Mouse (Mus musculus) lung, embryonic 16.5 days (tissue): ENCODE results near the gene Cdr2. TPM values are rescaled to one million over a fixed set of nuclear protein-coding genes. Genes with fewer than 3 reads are reported as not detected.
A peak's percentile ranks its signal among the peaks of the same experiment; 100 is the strongest.
"Not testable (repeated sequence)": the region's sequence is repeated elsewhere in the genome, so short reads cannot be mapped to it uniquely, and the experiment has no call there.

Experiments
- ATAC-seq: fragments of 200-750 bp; cut with Nextera tagmentation; 2 replicates; pipeline ENCODE4 v1.8.0; 2017; ENCODE audit warnings: low read depth, mild to moderate bottlenecking, moderate library complexity
- H3K27ac ChIP-seq: fragments of 300-500 bp; sonication (generic); 2 replicates; pipeline ENCODE4 v1.5.1; 2014; ENCODE audit warnings: mild to moderate bottlenecking, control low read depth, low read length
- H3K27me3 ChIP-seq: fragments of 300-500 bp; sonication (generic); 2 replicates; pipeline ENCODE4 v1.6.1; 2014; ENCODE audit warnings: low read depth, low read length, mixed read lengths; ENCODE audit not compliant: control insufficient read depth, insufficient read depth
- H3K36me3 ChIP-seq: fragments of 300-500 bp; sonication (generic); 2 replicates; pipeline ENCODE4 v1.6.1; 2014; ENCODE audit warnings: low read length; ENCODE audit not compliant: control insufficient read depth, insufficient read depth
- H3K4me1 ChIP-seq: fragments of 300-500 bp; sonication (generic); replicated peaks from 2 replicates; pipeline ENCODE4 v1.6.1; 2014; ENCODE audit warnings: low read length, mixed read lengths; ENCODE audit not compliant: control insufficient read depth, insufficient read depth
- H3K4me2 ChIP-seq: fragments of 300-500 bp; sonication (generic); 2 replicates; pipeline ENCODE4 v1.6.1; 2014; ENCODE audit warnings: low read depth, low read length, control low read depth
- H3K4me3 ChIP-seq: fragments of 300-500 bp; sonication (generic); 2 replicates; pipeline ENCODE4 v1.5.1; 2014; ENCODE audit warnings: mild to moderate bottlenecking, low read length, control low read depth
- H3K9ac ChIP-seq: fragments of 300-500 bp; sonication (generic); 2 replicates; pipeline ENCODE4 v1.6.1; 2014; ENCODE audit warnings: low read length, control low read depth
- H3K9me3 ChIP-seq: fragments of 300-500 bp; sonication (generic); 2 replicates; pipeline ENCODE4 v1.6.1; 2016; ENCODE audit warnings: low read length; ENCODE audit not compliant: control insufficient read depth
- WGBS: fragments of 180-500 bp; shearing (Covaris S2); extraction: QIAGEN DNeasy Blood & Tissue Kit; methylation state at CpG from one replicate; pipeline ENCODE4 v1.1.7; 2014; 5-methylcytosine and 5-hydroxymethylcytosine counted together
- polyA plus RNA-seq: library from polyadenylated mRNA; unstranded; fragments of >200 nt; fragmentation: Nextera tagmentation; extraction: Ambion mirVana; gene quantifications from 2 replicates; pipeline ENCODE4 v1.2.1, GENCODE M21; 2015

Gene Cdr2
- polyA plus RNA-seq, result 8.5 and 9.2 TPM in 2 replicates

DNA sequence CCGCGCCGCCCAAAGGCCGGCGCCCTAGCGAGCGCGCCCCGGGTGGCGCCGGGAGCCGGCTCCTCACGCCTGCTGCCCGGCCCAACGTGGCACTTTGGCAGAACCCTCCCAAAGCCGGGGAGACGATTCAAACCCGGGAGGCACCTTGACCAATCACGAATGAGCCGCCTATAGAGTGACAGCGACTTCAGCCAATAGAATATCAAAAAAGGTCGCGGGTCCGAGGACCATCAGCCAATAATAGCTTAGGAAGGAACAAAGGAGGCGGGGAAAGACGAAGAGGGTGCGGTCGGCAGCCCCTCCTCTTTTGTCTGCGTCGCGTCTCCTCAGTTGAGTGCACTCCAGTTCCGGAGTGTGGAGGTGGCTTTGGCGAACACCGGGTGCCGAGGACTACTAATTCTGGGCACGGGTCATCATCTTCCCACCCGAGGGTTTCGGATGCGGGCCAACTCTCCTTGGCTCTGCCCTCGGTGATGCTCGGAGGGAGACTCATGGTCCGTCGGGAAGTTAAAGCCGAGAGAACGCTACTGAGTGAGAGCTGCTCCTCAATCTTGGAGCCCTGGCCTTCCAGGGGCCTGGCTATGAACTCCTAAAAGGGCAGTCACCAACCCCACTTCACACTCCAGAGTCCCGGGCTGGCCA, at the start of gene Cdr2, which contains the start of gene Mfsd13b:
Gene Cdr2 (minus strand): TSS at position 113 of the 642 bp plus-strand sequence.
Gene Mfsd13b (plus strand): TSS at position 310 of the 642 bp plus-strand sequence.
- H3K36me3 ChIP-seq, result no peaks in the 10 kb centered on the region
- H3K4me2 ChIP-seq, result peak within 1 kb of the TSS; percentile 93
- WGBS, result under 1% methylated on average over 46 of the region's 46 CpGs
- H3K9ac ChIP-seq, result peak within 1 kb of the TSS; percentile 78
- H3K27ac ChIP-seq, result peak within 1 kb of the TSS; percentile 55
- H3K27me3 ChIP-seq, result peaks cover 6% of the 10 kb centered on the region; the same call in 1 of the 2 replicates
- H3K4me3 ChIP-seq, result peak within 1 kb of the TSS; percentile 88
- peak; percentile 98 for ATAC-seq
- H3K4me1 ChIP-seq, result peaks cover 10% of the 10 kb centered on the region
- H3K9me3 ChIP-seq, result no peaks in the 10 kb centered on the region

DNA sequence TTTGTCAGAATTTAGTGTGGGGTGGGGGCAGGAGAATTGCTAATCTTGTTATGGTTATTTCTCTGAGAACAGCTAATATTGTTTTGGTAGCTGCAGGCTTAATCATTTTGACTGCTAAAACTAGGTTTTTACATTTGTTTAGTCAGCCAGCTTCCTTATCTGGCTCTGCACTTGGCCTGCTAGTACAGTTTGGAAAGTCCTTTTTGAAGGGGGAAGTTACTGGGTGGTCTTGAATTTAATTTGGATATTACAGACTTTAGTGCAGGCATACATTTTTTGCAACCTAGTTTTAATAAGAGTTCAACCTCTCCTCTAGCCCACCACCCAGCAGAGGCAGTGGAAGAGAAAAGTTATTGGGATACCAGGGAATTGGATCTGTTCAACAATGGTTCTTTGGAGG, 47.8 kb upstream of the Cdr2 start:
- H3K4me3 ChIP-seq, H3K9me3 ChIP-seq: not testable (repeated sequence)

DNA sequence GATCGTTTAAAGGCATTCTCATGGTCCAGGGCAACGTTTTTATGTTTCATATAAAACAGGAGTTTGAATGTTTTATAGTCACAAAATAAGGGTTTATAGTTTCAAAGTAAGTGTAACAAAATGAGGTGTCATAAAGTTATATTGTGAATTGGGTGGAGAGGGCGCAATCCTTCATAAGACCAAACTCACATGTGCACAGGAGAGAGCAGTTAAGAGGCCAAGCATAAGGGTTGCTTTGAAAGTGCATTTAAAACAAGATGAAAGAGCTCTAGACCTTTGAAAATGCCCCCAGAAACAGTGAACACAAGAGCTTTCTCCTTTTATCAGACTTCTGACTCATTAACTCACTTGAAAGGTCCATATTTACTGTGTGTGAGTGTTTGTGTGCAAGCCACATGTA, 44.2 kb upstream of the Cdr2 start:
- H3K27ac ChIP-seq, result no peak overlapping the region
- no peak overlapping the region for H3K4me2 ChIP-seq
- H3K27me3 ChIP-seq, result peaks cover 10% of the 10 kb centered on the region; the same call in 1 of the 2 replicates
- no peaks in the 10 kb centered on the region for H3K36me3 ChIP-seq
- H3K4me3 ChIP-seq, result no peak overlapping the region
- ATAC-seq, result no peak
- no peaks in the 10 kb centered on the region for H3K4me1 ChIP-seq
- H3K9ac ChIP-seq, result no peak overlapping the region
- 43% methylated on average over 3 of the region's 3 CpGs for WGBS
- H3K9me3 ChIP-seq, result no peaks in the 10 kb centered on the region

More for the DNA sequence above, 47.8 kb upstream of the Cdr2 start:
- not testable (repeated sequence) for H3K27ac ChIP-seq, H3K9ac ChIP-seq, H3K4me2 ChIP-seq, H3K36me3 ChIP-seq, ATAC-seq, H3K4me1 ChIP-seq
- peaks cover 11% of the 10 kb centered on the region; the same call in 1 of the 2 replicates for H3K27me3 ChIP-seq

GRCm38 (mm10) chr7:121025221-121026008, 43.3 kb upstream of the Cdr2 start:
- ATAC-seq, result no peak
- Histone ChIP-seq H3K4me1 (no peaks in the 10 kb centered on the region), H3K27me3 (peaks cover 9% of the 10 kb centered on the region; the same call in 1 of the 2 replicates), H3K9me3 (no peaks in the 10 kb centered on the region), H3K27ac (no peak overlapping the region), H3K4me3 (no peak overlapping the region), H3K4me2 (no peak overlapping the region), H3K9ac (no peak overlapping the region), H3K36me3 (no peaks in the 10 kb centered on the region)
- 62% methylated on average over 6 of the region's 6 CpGs for WGBS

- WGBS, result 29% methylated on average over 8 of the region's 8 CpGs
- Histone ChIP-seq H3K27ac (no peak overlapping the region), H3K9ac (no peak overlapping the region), H3K4me3 (no peak overlapping the region), H3K27me3 (peaks cover 6% of the 10 kb centered on the region; the same call in 1 of the 2 replicates), H3K4me2 (no peak overlapping the region), H3K9me3 (no peaks in the 10 kb centered on the region), H3K4me1 (no peaks in the 10 kb centered on the region), H3K36me3 (no peaks in the 10 kb centered on the region)
- ATAC-seq, result no peak
Observed at GRCm38 (mm10) chr7:121020277-121020676, 38.2 kb upstream of the Cdr2 start.

GRCm38 (mm10) chr7:121018778-121019177, 36.7 kb upstream of the Cdr2 start:
- Histone ChIP-seq H3K36me3 (no peaks in the 10 kb centered on the region), H3K4me1 (no peaks in the 10 kb centered on the region), H3K27ac (no peak overlapping the region), H3K9me3 (no peaks in the 10 kb centered on the region), H3K9ac (no peak overlapping the region), H3K27me3 (peaks cover 6% of the 10 kb centered on the region; the same call in 1 of the 2 replicates), H3K4me3 (no peak overlapping the region), H3K4me2 (no peak overlapping the region)
- WGBS, result 84% methylated on average over 3 of the region's 3 CpGs
- no peak for ATAC-seq

DNA sequence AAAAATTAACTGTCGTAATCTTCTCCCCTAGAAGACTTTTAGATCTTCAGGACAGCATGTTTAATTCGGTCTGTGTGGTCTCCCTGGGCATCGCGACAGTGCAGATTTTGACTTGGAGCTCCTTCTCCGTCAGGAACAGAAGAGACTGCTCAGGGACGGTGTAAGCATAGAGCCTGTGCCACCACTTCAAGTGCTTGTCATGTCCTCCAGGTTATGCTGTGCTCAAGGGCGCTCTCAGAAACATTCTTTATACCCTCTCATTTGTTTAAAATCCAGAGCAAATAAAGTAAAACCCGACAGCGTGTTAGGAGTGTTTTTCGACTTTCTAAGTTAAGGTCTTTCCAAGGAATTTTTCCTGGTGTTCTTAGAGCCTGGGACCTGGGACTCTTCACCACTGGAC, 32.4 kb upstream of the Cdr2 start:
- 58% methylated on average over 10 of the region's 10 CpGs for WGBS

DNA sequence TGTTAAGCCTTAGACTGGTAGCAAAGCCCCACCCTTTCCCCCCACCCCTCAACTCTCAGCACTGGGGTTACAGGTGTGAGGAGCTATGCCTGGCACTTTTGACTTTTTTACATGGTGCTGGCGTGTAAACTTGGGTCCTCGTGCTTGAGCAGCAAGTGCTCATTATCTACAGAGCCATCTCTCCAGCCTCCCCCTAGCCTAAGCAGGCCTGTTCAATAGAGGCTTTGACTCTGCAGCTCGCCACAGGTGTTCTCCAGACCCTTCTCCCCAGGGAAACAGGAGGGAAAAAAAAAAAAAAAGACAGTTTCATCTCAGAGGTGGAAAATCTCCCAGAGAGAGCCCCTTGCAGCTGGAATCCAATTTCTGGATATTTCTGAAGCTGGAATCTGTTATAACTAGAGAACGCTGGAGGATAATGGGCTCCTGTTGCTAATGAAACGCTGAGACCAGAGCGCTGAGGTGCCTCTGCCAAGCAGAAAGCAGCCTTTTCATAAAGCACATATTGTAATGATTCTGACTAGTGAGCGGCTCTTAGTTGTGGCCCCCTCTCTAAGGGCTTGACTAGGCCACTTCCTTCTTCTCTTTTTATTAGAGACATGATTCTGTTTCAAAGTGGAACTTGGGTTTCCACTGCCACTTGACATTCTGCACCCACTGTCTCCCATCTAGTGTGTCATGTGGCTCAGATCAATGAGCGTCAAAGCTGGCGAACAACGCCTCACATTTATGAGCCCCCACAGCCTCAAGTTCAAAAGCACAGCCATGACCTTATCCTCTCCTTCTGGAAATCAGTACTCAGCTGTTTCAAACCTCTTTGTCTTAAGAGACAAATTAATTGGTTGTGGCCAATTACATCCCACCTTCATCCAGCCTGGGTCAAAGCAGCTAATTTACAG, 29.9 kb upstream of the Cdr2 start:
- Histone ChIP-seq H3K4me2 (no peak overlapping the region), H3K9me3 (no peaks in the 10 kb centered on the region), H3K27me3 (peaks cover 6% of the 10 kb centered on the region; the same call in 1 of the 2 replicates), H3K4me1 (no peaks in the 10 kb centered on the region), H3K36me3 (no peaks in the 10 kb centered on the region), H3K9ac (no peak overlapping the region), H3K27ac (no peak overlapping the region), H3K4me3 (no peak overlapping the region)
- no peak for ATAC-seq
- WGBS, result 61% methylated on average over 10 of the region's 10 CpGs

More for the DNA sequence above, 32.4 kb upstream of the Cdr2 start:
- no peak overlapping the region for H3K4me3 ChIP-seq
- H3K4me1 ChIP-seq, result no peaks in the 10 kb centered on the region
- peaks cover 6% of the 10 kb centered on the region; the same call in 1 of the 2 replicates for H3K27me3 ChIP-seq
- H3K27ac ChIP-seq, result no peak overlapping the region
- peak; percentile 82 for ATAC-seq
- no peaks in the 10 kb centered on the region for H3K36me3 ChIP-seq
- no peaks in the 10 kb centered on the region for H3K9me3 ChIP-seq
- no peak overlapping the region for H3K4me2 ChIP-seq
- H3K9ac ChIP-seq, result no peak overlapping the region
